Mouse (Mus musculus) kidney, postnatal 10 days (tissue): ENCODE measurements around the gene Spink4.

Source experiments
- DNase-seq: peaks from one replicate; pipeline ENCODE4 v3.0.0; 2021; ENCODE audit warnings: mixed read lengths

The Spink4 gene

DNA sequence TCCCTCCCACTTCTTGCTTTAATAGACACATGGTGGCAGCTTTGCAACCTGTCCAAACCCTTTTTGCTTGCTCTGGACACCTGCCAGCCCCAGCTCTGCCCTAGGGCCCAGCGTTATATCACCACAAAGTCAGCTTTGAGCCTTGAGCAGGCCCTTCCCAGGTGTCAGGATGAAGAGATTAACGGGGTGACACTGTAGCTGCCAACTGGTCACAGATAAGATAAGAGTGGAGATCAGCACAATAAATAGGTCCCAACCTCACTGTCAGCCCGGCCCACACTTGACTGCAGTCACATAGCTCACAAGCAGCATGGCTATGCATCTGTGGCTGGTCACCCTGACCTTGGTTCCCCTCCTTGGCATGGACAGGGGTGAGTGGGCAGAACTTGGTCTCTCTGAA is at the start of gene Spink4:
Gene Spink4, plus strand, starts transcription at position 268 of the 400 bp plus-strand sequence.
- DNase-seq: peak; percentile 47

GRCm38 (mm10) chr4:40870206-40870605 is 49.6 kb upstream of the Spink4 start:
- no peak for DNase-seq

DNA sequence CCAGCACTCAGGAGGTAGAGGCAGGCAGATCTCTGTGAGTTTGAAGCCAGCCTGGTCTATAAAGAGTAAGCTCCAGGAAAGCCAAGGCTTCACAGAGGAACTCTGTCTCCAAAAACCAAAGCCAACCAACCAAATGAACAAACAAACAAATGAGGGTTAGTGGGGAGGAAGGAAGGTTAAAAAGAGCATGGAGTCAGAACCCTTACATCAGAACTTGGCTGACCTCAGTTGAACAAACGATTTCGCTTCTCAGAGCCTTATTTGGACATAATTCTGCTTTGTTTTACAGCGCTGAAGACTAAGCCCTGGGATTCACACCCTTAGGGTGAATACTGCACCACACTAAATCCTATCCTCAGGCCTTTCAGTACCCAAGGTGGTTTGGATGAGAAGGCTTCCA is 47.7 kb upstream of the Spink4 start:
- no peak for DNase-seq

- no peak for DNase-seq
Observed at GRCm38 (mm10) chr4:40873320-40873719, 46.5 kb upstream of the Spink4 start.

- DNase-seq: peak; percentile 50
Observed at GRCm38 (mm10) chr4:40874151-40874600, 45.7 kb upstream of the Spink4 start.

DNA sequence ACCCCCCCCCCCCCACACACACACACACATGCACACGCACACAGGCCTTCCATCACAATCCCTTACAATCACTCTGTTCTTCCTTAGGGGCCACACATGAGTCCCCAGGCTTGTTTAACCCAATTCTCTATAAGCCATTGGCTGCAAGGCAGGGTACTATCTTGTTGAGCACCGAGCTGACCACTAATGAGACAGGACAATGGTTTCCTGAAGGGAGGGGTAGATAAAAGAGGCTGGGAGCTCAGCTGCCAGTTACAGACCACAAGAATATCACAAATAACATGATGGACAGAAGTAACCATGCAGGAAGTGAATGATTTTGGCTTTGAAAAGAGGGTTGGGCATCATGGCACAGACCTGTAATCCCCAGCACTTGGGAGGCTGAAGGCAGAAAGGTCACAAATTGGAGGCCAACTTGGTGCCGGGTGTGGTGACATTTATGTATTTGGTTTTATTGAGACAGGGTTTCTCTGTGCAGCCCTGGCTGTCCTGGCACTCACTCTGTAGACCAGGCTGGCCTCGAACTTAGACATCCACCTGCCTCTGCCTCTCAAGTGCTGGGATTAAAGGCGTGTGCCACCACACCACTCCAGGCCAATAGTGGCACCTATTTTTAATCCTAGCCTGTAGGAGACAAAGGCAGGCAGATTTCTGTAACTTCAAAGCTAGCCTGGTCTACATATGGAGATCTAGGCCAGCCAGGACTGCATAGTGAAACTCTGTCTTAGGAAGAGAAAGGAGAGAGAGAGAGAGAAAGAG is 44.9 kb upstream of the Spink4 start:
- DNase-seq: no peak

DNA sequence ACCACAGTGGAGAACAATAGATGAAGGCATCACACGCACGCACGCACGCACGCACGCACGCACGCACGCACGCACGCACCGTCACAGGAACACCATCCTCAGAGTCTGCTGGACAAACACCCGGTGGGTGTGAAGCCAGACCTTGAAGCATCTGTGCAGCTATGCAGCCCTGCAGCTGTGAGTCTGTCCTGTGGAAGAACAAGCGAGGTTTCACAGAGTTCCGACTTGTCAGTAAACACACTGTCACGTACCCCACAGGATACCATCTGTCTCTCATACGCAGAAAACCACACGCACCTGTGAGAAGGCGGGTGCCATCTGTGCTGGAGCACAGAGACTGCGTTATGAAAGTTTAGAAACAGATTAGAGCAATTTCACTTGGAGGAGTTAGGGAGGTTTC is 44.0 kb upstream of the Spink4 start:
- DNase-seq: no peak

DNA sequence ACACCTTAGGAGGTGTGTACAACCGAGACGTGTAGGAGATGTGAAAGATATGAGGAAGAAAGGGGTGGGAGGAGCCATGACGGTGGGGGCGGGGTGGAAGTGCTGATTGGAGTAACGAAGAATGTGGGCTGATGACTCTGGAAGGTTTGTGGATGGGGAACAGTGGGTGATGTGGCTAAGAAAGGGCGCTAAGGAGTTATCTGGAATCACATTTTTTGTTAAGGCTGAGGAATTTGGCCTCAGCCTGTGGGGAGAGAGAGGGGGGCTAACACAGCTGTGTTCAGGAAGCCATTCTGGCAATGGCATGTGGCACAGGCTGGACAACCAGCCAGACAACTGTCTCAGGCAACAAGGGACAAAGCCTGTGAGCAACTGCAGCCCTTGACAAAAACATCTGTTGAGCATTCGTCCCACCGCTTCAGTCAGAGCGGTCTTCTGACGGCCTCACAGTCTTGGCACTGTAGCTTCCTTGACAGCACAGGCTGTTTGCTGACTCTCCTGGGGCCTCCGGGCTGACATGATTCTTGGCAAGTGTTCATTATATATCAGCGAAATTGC is 43.0 kb upstream of the Spink4 start:
- DNase-seq: peak; percentile 75

DNA sequence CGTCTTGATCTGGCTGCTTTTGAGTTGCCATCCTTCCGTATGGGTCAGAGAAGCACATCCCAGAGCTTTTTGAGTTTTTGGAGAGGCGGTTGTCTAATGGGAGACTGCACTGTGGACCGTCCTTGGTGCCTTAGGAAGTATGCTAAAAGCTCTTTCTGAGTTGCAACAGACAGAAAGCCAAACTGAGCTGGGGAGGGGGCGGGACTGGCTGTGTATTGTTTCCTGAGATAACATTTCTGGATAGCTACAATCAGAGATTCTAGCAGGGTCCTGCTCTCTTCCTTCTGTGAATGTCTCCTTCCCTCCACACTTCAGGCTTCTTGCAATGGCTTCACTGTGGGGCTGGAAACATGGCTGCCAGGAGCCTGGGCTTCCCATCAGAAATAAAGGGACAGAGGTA is 42.3 kb upstream of the Spink4 start:
- no peak for DNase-seq

- DNase-seq: no peak
Observed at GRCm38 (mm10) chr4:40883200-40883599, 36.7 kb upstream of the Spink4 start.

DNA sequence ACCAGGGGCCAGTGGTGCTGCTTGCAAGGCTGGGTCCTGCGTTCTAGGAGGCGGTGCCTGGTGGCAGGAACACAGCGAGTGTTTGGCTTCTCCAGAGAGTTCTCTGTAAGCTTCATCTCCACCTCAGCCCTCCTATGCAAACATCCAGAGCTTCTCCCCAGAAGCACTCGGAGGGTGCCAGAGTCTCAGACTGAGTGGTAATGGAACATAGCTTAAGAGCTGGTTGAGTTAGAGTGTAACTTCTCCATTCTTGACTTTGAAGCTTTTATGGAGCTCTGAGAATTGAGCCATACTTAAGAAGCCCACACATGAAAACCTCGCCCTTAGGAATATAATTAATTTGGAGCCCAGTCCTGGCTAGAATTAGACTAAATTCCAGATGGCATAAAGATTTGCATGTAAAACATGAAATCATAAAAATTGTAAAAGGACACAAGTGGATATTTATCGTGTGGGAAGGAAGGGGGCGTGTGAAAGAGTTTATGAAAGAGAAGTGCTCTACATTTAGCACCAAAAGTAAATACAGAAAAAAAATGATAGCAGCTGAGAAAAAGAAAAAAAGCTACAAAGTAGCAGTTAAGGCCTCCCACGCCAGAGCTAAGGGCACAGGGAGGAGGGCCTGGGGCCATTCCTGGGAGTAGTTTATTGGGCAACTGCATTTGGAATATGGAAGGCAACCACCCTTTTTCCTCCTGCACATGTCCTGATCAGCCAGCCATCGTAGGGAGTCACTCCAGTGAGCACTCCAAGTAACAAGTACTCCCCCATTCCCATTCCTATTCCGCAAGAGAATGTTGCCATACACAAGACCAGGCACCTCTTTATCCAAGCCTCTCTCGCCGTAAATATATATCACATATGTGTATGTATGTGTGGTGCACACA is 35.3 kb upstream of the Spink4 start:
- no peak for DNase-seq

GRCm38 (mm10) chr4:40885166-40885525 is 34.7 kb upstream of the Spink4 start:
- DNase-seq: no peak

- no peak for DNase-seq
Observed at GRCm38 (mm10) chr4:40885883-40886282, 34.0 kb upstream of the Spink4 start.

- DNase-seq: no peak
Observed at GRCm38 (mm10) chr4:40888839-40889238, 31.0 kb upstream of the Spink4 start.

DNA sequence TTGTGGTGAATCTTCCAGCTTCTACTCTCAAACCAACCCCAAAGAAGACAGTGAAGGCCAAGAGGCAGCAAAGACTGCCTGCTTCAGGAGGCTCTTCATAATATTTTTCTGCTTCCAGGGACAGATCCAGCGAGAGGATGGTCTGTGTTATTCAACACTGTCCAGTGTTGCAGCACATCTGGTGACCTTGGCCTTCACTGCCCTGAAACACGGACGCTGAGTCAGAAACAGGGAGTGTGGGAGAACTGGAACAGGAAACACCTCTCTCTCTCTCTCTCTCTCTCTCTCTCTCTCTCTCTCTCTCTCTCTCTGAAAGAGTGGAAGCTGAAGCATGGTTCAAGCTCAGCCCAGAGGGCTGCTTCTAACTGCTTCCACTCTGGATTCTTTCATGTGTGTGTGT is 30.6 kb upstream of the Spink4 start:
- DNase-seq: no peak

DNA sequence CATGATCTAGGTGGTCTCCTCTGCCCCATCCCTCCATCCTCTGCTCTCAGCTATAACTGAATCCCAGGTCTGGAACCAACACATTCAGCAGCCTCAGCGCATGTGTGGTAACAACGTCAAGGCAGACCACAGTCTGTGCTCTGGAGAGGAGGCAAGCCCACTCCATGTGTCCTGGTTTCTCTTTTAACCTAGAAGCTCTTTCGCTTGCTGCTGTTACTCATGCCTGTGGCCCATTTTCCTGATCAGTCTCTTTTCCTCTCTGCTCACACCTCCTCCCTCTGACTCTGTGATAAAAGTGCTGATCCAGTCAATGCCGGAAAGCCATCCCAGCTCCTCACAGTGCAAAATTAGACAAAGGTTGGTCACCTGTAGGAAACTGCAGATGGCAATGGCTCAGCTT is 29.9 kb upstream of the Spink4 start:
- no peak for DNase-seq

DNA sequence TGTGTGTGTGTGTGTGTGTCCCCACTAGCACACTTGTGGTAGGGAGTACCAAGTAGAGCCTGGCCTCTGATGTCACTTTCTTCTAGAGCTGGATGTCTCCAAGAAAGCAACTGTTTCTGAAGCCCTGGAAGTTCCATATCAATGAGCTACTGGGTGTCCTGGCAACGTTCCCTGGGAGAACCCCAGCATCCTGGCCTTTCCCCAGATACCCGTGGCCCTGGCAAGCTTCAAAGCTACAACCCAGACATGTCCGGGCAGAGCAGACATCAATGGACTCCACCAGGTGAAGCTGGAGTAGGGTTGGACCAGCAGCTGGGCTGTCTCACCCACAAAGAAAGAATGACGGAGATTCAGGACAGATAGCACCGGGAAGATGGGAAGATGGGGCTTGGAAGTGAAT is 28.6 kb upstream of the Spink4 start:
- no peak for DNase-seq

DNA sequence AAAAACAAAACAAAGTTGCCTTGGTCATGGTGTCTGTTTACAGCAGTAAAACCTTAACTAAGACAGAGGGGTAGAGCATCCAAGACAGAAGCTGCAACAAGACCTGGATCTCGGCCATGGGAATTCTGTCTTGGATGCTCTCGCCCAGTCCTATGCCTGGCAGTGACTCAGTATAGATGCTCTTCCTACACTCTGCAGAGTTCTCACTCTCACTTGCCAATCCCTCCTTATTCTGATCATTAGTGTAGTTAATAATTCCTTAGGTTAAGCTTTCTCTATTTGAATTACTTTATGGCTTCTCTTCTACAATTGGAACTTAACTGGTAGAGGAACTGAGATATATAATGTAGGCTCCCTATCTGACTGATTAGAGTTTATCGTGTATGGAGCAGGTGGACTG is 24.7 kb upstream of the Spink4 start:
- no peak for DNase-seq

- no peak for DNase-seq
Observed at GRCm38 (mm10) chr4:40895646-40896045, 24.2 kb upstream of the Spink4 start.

DNA sequence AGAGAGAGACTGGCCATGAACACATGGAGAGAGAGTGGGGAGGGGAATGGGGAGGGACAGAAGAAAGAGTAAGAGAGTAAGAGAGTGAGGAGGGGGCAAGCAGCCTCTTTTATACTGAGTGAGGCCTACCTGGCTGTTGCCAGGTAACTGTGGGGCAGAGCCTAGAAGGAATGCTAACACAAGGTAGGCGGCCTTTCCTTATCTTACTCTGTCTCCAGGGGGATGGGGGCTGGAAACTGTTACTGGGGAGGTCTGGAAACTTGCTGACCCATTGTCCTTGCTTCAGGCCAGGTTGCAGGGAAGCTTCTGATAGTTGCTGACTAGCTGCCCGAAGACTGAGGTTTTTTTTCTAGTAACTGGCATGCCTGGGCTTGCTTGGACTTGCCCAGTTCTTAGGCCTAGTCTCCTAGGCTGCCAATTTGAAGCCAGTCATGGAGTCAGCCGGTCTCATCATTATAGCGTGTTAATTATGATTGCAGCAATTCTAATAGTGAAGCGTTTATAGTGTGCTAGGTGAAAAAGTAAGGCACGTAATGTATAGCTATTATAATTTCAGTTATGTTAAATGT is 21.3 kb upstream of the Spink4 start:
- DNase-seq: no peak

DNA sequence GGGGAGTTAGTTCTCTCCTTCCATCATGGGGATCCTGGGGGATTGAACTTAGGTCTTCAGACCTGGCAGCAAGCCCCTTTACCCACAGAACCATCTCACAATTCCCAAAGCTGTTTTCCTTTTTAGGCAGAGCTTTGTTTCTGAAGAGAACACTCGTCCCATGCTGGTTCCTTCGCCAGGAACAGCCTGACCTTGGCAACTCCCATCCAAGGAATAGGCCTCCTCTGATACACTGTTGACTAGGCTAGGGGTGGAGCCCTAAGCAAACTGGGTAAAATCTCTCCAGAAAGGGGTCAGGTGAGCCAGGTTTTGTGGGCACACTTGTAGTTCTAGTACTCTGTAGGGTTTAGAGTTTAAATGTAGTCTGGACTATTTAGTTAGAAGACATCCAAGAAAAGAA is 20.6 kb upstream of the Spink4 start:
- no peak for DNase-seq

DNA sequence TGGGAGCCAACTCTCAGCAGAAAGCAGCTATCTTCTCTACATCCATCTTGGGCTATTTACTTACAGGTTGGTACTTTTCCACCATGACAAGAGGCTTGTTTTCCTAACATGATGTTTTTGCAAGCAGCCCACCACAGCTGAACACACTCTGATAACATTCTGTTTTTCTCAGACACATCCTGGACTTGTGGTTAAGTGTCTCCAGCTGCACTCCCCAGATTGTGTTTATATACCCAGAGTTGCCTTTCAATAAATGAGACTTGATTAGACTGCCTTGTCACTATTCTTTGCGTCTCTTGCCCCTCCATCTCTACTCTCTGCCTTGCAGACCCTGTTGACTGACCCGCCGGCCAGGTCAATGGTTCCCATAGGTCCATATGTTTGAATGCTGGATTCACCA is 19.8 kb upstream of the Spink4 start:
- no peak for DNase-seq

DNA sequence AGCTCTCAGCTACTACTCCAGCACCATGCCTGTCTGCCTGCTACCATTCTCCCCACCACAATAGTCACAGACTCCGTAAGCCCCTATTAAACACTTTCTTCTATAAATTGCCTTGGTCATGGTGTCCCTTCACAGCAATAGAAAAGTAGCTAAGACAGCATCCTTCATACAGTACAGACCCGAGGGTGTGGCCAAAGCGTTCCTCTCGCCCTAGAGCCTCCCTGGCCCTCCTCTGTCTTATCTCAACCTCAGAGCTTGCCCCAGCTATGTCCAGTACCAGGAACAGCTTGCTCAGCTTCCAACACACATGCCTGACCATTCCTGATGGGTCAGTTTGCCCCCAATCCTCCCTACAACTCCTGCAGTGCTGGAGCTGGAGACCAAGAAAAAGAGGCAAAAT is 19.2 kb upstream of the Spink4 start:
- DNase-seq: no peak

DNA sequence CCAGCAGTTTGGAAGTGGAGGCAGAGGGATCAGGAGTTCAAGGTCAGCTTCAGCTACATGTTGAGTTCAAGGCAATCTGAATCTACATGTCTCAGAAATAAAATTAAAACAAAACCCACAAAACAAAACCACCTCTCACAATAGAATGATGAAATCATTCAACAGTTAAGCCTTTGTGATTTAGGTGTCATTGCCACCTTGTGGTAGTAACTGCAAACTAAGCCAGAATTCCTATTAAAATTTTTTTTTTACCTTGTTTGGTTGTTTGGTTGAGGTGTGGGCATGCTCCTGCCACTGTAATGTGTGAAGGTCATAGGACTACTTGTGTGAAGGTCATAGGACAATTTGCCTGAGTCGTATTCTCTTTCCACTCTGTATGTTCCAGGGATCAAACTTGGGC is 13.6 kb upstream of the Spink4 start:
- DNase-seq: peak; percentile 25
